Mouse (Mus musculus): ENCODE data around the gene Usp47. TPM values are rescaled to one million over a fixed set of nuclear protein-coding genes. Genes with fewer than 3 reads are reported as not detected.
"Not testable (repeated sequence)": the region's sequence is repeated elsewhere in the genome, so short reads cannot be mapped to it uniquely, and the experiment has no call there.

The Usp47 gene
- polyA plus RNA-seq, 1 experiment from 2014 or later, result 80.9 TPM

- no peaks in the 10 kb centered on the region for H3K9me3 ChIP-seq (ENCODE audit: control insufficient read depth, low read length)
- no peak overlapping the region for H3K4me3 ChIP-seq (ENCODE audit: low read length)
- H3K27me3 ChIP-seq (ENCODE audit: control insufficient read depth, insufficient read depth, low read length), result no peaks in the 10 kb centered on the region
- no peak overlapping the region for H3K27ac ChIP-seq (ENCODE audit: low read depth, low read length)
- no peaks in the 10 kb centered on the region for H3K4me1 ChIP-seq (ENCODE audit: control insufficient read depth, insufficient read depth, low read length)
- H3K36me3 ChIP-seq (ENCODE audit: control insufficient read depth, insufficient read depth, low read length), result 0 out of 2 replicates have a peak, but pooled peaks cover 3% of the 10 kb centered on the region
- no peak overlapping the region for H3K9ac ChIP-seq (ENCODE audit: low read depth, low read length)
- H3K4me2 ChIP-seq (replicated peaks; ENCODE audit: low read depth, low read length), result no peak overlapping the region
- no peak for ATAC-seq (ENCODE audit: low FRiP score, low TSS enrichment)
- WGBS, result 93% methylated on average over 5 of the region's 5 CpGs
Observed at GRCm38 (mm10) chr7:112048643-112049042, 25.3 kb downstream of the Usp47 start.

GRCm38 (mm10) chr7:112053667-112054066 lies 30.4 kb downstream of the Usp47 start:
- Histone ChIP-seq H3K4me1 (ENCODE audit: control insufficient read depth, insufficient read depth, low read length) (no peaks in the 10 kb centered on the region), H3K4me3 (ENCODE audit: low read length) (no peak overlapping the region), H3K27me3 (ENCODE audit: control insufficient read depth, insufficient read depth, low read length) (no peaks in the 10 kb centered on the region), H3K9ac (ENCODE audit: low read depth, low read length) (no peak overlapping the region), H3K9me3 (ENCODE audit: control insufficient read depth, low read length) (no peaks in the 10 kb centered on the region), H3K36me3 (ENCODE audit: control insufficient read depth, insufficient read depth, low read length) (peaks cover 23% of the 10 kb centered on the region; the same call in 1 of the 2 replicates), H3K4me2 (replicated peaks; ENCODE audit: low read depth, low read length) (no peak overlapping the region), H3K27ac (ENCODE audit: low read depth, low read length) (no peak overlapping the region)
- WGBS, result 90% methylated on average over 3 of the region's 3 CpGs
- ATAC-seq (ENCODE audit: low FRiP score, low TSS enrichment), result no peak

- no peaks in the 10 kb centered on the region for H3K4me1 ChIP-seq (ENCODE audit: control insufficient read depth, insufficient read depth, low read length)
- H3K9me3 ChIP-seq (ENCODE audit: control insufficient read depth, low read length), result no peaks in the 10 kb centered on the region
- no peak overlapping the region for H3K27ac ChIP-seq (ENCODE audit: low read depth, low read length)
Observed at GRCm38 (mm10) chr7:112055901-112056625, 32.8 kb downstream of the Usp47 start.

GRCm38 (mm10) chr7:112074868-112075267 lies 51.6 kb downstream of the Usp47 start:
- ATAC-seq (ENCODE audit: low FRiP score, low TSS enrichment), result no peak

More at GRCm38 (mm10) chr7:112055901-112056625, 32.8 kb downstream of the Usp47 start:
- Histone ChIP-seq H3K4me3 (ENCODE audit: low read length) (no peak overlapping the region), H3K4me2 (replicated peaks; ENCODE audit: low read depth, low read length) (no peak overlapping the region), H3K27me3 (ENCODE audit: control insufficient read depth, insufficient read depth, low read length) (no peaks in the 10 kb centered on the region), H3K36me3 (ENCODE audit: control insufficient read depth, insufficient read depth, low read length) (peaks cover 34% of the 10 kb centered on the region), H3K9ac (ENCODE audit: low read depth, low read length) (no peak overlapping the region)
- 68% methylated on average over 8 of the region's 8 CpGs for WGBS
- no peak for ATAC-seq (ENCODE audit: low FRiP score, low TSS enrichment)

DNA sequence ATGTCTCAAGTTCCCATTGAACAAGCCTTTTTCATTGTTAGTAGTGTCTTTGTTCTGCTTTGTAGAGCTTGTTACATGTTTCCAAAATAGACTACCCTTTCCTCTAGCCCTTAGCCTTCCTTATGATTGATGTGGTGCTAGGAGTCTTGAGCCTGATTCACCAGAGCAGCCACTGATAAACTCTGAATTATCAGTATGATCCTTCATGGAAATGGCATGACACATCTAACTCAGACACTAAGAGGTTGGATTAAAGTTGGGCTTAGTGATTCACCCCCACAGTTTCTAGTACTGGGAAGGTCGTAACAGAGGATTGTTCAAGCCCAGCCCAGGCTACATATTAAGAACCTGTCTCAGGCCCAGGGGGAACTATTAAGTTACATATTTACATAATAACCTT lies 59.3 kb downstream of the Usp47 start:
- no peak overlapping the region for H3K27ac ChIP-seq (ENCODE audit: low read depth, low read length)
- no peak for ATAC-seq (ENCODE audit: low FRiP score, low TSS enrichment)
- H3K4me2 ChIP-seq (replicated peaks; ENCODE audit: low read depth, low read length), result no peak overlapping the region
- 85% methylated on average over 1 of the region's 1 CpGs for WGBS
- peaks cover 58% of the 10 kb centered on the region for H3K36me3 ChIP-seq (ENCODE audit: control insufficient read depth, insufficient read depth, low read length)
- H3K4me3 ChIP-seq (ENCODE audit: low read length), result no peak overlapping the region
- no peak overlapping the region for H3K9ac ChIP-seq (ENCODE audit: low read depth, low read length)
- H3K27me3 ChIP-seq (ENCODE audit: control insufficient read depth, insufficient read depth, low read length), result no peaks in the 10 kb centered on the region
- H3K4me1 ChIP-seq (ENCODE audit: control insufficient read depth, insufficient read depth, low read length), result no peaks in the 10 kb centered on the region
- no peaks in the 10 kb centered on the region for H3K9me3 ChIP-seq (ENCODE audit: control insufficient read depth, low read length)

More at GRCm38 (mm10) chr7:112074868-112075267, 51.6 kb downstream of the Usp47 start:
- no peak overlapping the region for H3K4me2 ChIP-seq (replicated peaks; ENCODE audit: low read depth, low read length)
- H3K36me3 ChIP-seq (ENCODE audit: control insufficient read depth, insufficient read depth, low read length), result peaks cover 39% of the 10 kb centered on the region
- no peaks in the 10 kb centered on the region for H3K27me3 ChIP-seq (ENCODE audit: control insufficient read depth, insufficient read depth, low read length)
- H3K4me1 ChIP-seq (ENCODE audit: control insufficient read depth, insufficient read depth, low read length), result no peaks in the 10 kb centered on the region
- no peak overlapping the region for H3K9ac ChIP-seq (ENCODE audit: low read depth, low read length)
- 88% methylated on average over 5 of the region's 5 CpGs for WGBS
- no peak overlapping the region for H3K4me3 ChIP-seq (ENCODE audit: low read length)
- H3K9me3 ChIP-seq (ENCODE audit: control insufficient read depth, low read length), result no peaks in the 10 kb centered on the region
- H3K27ac ChIP-seq (ENCODE audit: low read depth, low read length), result no peak overlapping the region

GRCm38 (mm10) chr7:112084222-112084621 lies 60.9 kb downstream of the Usp47 start:
- H3K4me3 ChIP-seq (ENCODE audit: low read length), result no peak overlapping the region
- WGBS, result 85% methylated on average over 2 of the region's 2 CpGs
- ATAC-seq (ENCODE audit: low FRiP score, low TSS enrichment), result no peak
- peaks cover 62% of the 10 kb centered on the region for H3K36me3 ChIP-seq (ENCODE audit: control insufficient read depth, insufficient read depth, low read length)
- no peak overlapping the region for H3K4me2 ChIP-seq (replicated peaks; ENCODE audit: low read depth, low read length)
- H3K27ac ChIP-seq (ENCODE audit: low read depth, low read length), result no peak overlapping the region
- H3K27me3 ChIP-seq (ENCODE audit: control insufficient read depth, insufficient read depth, low read length), result no peaks in the 10 kb centered on the region
- H3K9me3 ChIP-seq (ENCODE audit: control insufficient read depth, low read length), result no peaks in the 10 kb centered on the region
- no peaks in the 10 kb centered on the region for H3K4me1 ChIP-seq (ENCODE audit: control insufficient read depth, insufficient read depth, low read length)
- H3K9ac ChIP-seq (ENCODE audit: low read depth, low read length), result no peak overlapping the region

DNA sequence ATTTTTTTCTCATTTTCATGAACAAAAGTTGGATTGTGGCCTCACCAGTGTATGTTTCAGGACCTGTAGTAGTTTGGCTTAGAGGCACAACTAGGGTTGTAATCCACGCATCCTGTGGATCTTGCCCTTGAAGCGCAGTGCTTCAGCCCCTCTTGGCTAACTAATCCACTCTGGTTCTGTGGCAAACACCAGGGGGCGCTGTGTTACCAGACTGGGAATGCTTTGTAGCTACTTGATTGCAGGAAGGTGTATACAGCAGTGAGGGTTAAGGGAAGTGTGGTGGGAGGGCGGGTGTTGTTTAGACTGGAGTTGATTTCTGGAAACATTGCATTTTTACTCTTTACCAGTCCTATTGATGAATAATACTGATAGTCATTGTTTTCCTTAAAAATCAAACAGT lies 61.8 kb downstream of the Usp47 start:
- Histone ChIP-seq H3K4me1 (ENCODE audit: control insufficient read depth, insufficient read depth, low read length) (no peaks in the 10 kb centered on the region), H3K4me3 (ENCODE audit: low read length) (no peak overlapping the region), H3K9ac (ENCODE audit: low read depth, low read length) (no peak overlapping the region), H3K27ac (ENCODE audit: low read depth, low read length) (no peak overlapping the region), H3K4me2 (replicated peaks; ENCODE audit: low read depth, low read length) (no peak overlapping the region), H3K27me3 (ENCODE audit: control insufficient read depth, insufficient read depth, low read length) (no peaks in the 10 kb centered on the region), H3K9me3 (ENCODE audit: control insufficient read depth, low read length) (no peaks in the 10 kb centered on the region), H3K36me3 (ENCODE audit: control insufficient read depth, insufficient read depth, low read length) (peaks cover 63% of the 10 kb centered on the region)
- WGBS, result 46% methylated on average over 4 of the region's 4 CpGs
- no peak for ATAC-seq (ENCODE audit: low FRiP score, low TSS enrichment)

- Histone ChIP-seq H3K9ac (ENCODE audit: low read depth, low read length) (no peak overlapping the region), H3K27ac (ENCODE audit: low read depth, low read length) (no peak overlapping the region), H3K36me3 (ENCODE audit: control insufficient read depth, insufficient read depth, low read length) (peaks cover 71% of the 10 kb centered on the region), H3K4me3 (ENCODE audit: low read length) (no peak overlapping the region), H3K27me3 (ENCODE audit: control insufficient read depth, insufficient read depth, low read length) (no peaks in the 10 kb centered on the region), H3K4me1 (ENCODE audit: control insufficient read depth, insufficient read depth, low read length) (no peaks in the 10 kb centered on the region), H3K4me2 (replicated peaks; ENCODE audit: low read depth, low read length) (no peak overlapping the region), H3K9me3 (ENCODE audit: control insufficient read depth, low read length) (no peaks in the 10 kb centered on the region)
- 68% methylated on average over 2 of the region's 2 CpGs for WGBS
- no peak for ATAC-seq (ENCODE audit: low FRiP score, low TSS enrichment)
Observed at GRCm38 (mm10) chr7:112086186-112086585, 62.9 kb downstream of the Usp47 start.

DNA sequence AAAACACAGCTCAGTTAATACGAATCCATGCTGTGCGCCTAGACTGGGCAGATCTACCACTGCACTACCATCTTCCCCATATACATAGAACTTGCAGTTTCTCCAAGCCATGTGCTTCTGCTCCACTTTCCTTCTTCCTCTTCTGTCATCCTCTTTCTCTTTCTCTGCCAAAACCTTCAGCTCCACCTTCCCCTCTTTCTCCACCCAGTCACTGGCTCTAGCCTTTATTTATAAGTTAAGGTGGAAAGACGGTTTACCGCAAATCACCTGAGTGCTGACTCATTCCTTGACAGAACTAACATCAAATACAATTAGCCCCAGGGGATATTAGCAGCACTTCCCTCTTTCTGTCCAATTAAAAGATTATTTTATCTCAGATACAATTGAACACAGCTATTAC lies 71.6 kb downstream of the Usp47 start:
- not testable (repeated sequence) for H3K27ac ChIP-seq (ENCODE audit: low read depth, low read length)
- H3K36me3 ChIP-seq (ENCODE audit: control insufficient read depth, insufficient read depth, low read length), result peaks cover 83% of the 10 kb centered on the region

More for the DNA sequence above, 71.6 kb downstream of the Usp47 start:
- H3K27me3 ChIP-seq (ENCODE audit: control insufficient read depth, insufficient read depth, low read length); H3K4me3 ChIP-seq (ENCODE audit: low read length); ATAC-seq (ENCODE audit: low FRiP score, low TSS enrichment); H3K4me1 ChIP-seq (ENCODE audit: control insufficient read depth, insufficient read depth, low read length); H3K9me3 ChIP-seq (ENCODE audit: control insufficient read depth, low read length); H3K9ac ChIP-seq (ENCODE audit: low read depth, low read length); H3K4me2 ChIP-seq (replicated peaks; ENCODE audit: low read depth, low read length): not testable (repeated sequence)
- 93% methylated on average over 4 of the region's 4 CpGs for WGBS

All from kidney, embryonic 14.5 days (tissue).